Mouse (Mus musculus) liver, adult 2 months (tissue): ENCODE data around the gene Slc44a3. TPM values are rescaled to one million over a fixed set of nuclear protein-coding genes. Genes with fewer than 3 reads are reported as not detected.

Experiments used
- DNase-seq: peaks from one replicate; pipeline ENCODE4 v3.0.0-alpha.2; 2011; ENCODE audit warnings: low read depth, low spot score; ENCODE audit errors: extremely low read depth
- H3K27ac ChIP-seq: fragments of 200-500 bp; replicated peaks from 2 replicates; pipeline ENCODE4 v1.5.1; 2012; ENCODE audit warnings: low read depth, mild to moderate bottlenecking, control low read depth, inconsistent platforms, low read length; ENCODE audit not compliant: insufficient read depth
- H3K27me3 ChIP-seq: fragments of 200-500 bp; 2 replicates; pipeline ENCODE4 v1.6.1; 2012; ENCODE audit warnings: mild to moderate bottlenecking, moderate library complexity, low read length, inconsistent platforms; ENCODE audit not compliant: control insufficient read depth, insufficient read depth
- H3K36me3 ChIP-seq: fragments of 200-500 bp; 2 replicates; pipeline ENCODE4 v1.6.1; 2012; ENCODE audit warnings: low read length, inconsistent platforms; ENCODE audit not compliant: control insufficient read depth, insufficient read depth
- H3K4me1 ChIP-seq: fragments of 200-500 bp; 2 replicates; pipeline ENCODE4 v1.6.1; 2011; ENCODE audit warnings: low read length; ENCODE audit not compliant: control insufficient read depth, insufficient read depth
- H3K4me3 ChIP-seq: fragments of 200-500 bp; 2 replicates; pipeline ENCODE4 v1.5.1; 2011; ENCODE audit warnings: low read depth, mild to moderate bottlenecking, control low read depth, low read length, moderate library complexity; ENCODE audit not compliant: insufficient read depth
- H3K79me2 ChIP-seq: fragments of 200-500 bp; 2 replicates; pipeline ENCODE4 v1.6.1; 2012; ENCODE audit warnings: inconsistent platforms, mild to moderate bottlenecking, low read length, moderate library complexity; ENCODE audit not compliant: control insufficient read depth, insufficient read depth
- H3K9ac ChIP-seq: fragments of 200-500 bp; 2 replicates; pipeline ENCODE4 v1.6.1; 2012; ENCODE audit warnings: low read depth, mild to moderate bottlenecking, control low read depth, inconsistent platforms, low read length
- CTCF ChIP-seq: fragments of 200-500 bp; IDR thresholded peaks from 2 replicates; pipeline ENCODE4 v1.5.1; 2011; ENCODE audit warnings: low read depth, low read length, control low read depth
- POLR2A ChIP-seq: fragments of 200-500 bp; IDR thresholded peaks from 2 replicates; pipeline ENCODE4 v1.6.1; 2011; ENCODE audit warnings: low read length, control low read depth; ENCODE audit not compliant: insufficient read depth; ENCODE audit errors: extremely low read depth
- WGBS: fragments of 180-500 bp; shearing (Covaris S2); methylation state at CpG from one replicate; pipeline ENCODE4 v1.1.7; 2018; 5-methylcytosine and 5-hydroxymethylcytosine counted together
- polyA plus RNA-seq: library from polyadenylated mRNA; depleted of rRNA; stranded (reverse); fragments of >200 nt; gene quantifications from 2 replicates; pipeline ENCODE4 v1.2.3, GENCODE M21; 2012; rRNA removed
- total RNA-seq: library from RNA; depleted of rRNA; stranded (reverse); fragments of >200 nt; gene quantifications from 2 replicates; pipeline ENCODE4 v1.2.3, GENCODE M21; 2014; rRNA removed

Slc44a3 gene
- total and polyA plus RNA-seq, 2 experiments: 4.7 to 6.6 TPM

- Histone ChIP-seq H3K4me1 (no peaks in the 10 kb centered on the region; the same call in 1 of the 2 replicates), H3K27ac (no peak overlapping the region), H3K36me3 (no peaks in the 10 kb centered on the region), H3K4me3 (no peak overlapping the region), H3K9ac (no peak overlapping the region), H3K27me3 (no peaks in the 10 kb centered on the region), H3K79me2 (no peaks in the 10 kb centered on the region)
- no peak for DNase-seq
- 74% methylated on average over 6 of the region's 6 CpGs for WGBS
- TF ChIP-seq POLR2A (no peak), CTCF (no peak)
Measured at GRCm38 (mm10) chr3:121411450-121411849, 120.8 kb downstream of the Slc44a3 start.

Other genes with a start within 250 kb of the Slc44a3 start
- 130 and 150 TPM in 2 replicates for gene Tmem56, start 249.3 kb downstream of the Slc44a3 start, total RNA-seq
- gene Tmem56, start 249.3 kb downstream of the Slc44a3 start, polyA plus RNA-seq: 24.1 and 27.2 TPM in 2 replicates
- 12.6 and 14.3 TPM in 2 replicates for gene Alg14, start 240.6 kb downstream of the Slc44a3 start, total RNA-seq
- gene Alg14, start 240.6 kb downstream of the Slc44a3 start, polyA plus RNA-seq: 23.4 and 24.3 TPM in 2 replicates
- 146 and 163 TPM in 2 replicates for gene Cnn3, start 105.9 kb downstream of the Slc44a3 start, total RNA-seq
- gene Cnn3, start 105.9 kb downstream of the Slc44a3 start, polyA plus RNA-seq: 92.4 and 116 TPM in 2 replicates
- not detected in 2 replicates for gene 4930432M17Rik, start 138.4 kb upstream of the Slc44a3 start, total RNA-seq
- not detected in 2 replicates for gene 4930432M17Rik, start 138.4 kb upstream of the Slc44a3 start, polyA plus RNA-seq
- 5.1 and 6.4 TPM in 2 replicates for gene F3, start 191.1 kb upstream of the Slc44a3 start, total RNA-seq
- 2.3 and 2.7 TPM in 2 replicates for gene F3, start 191.1 kb upstream of the Slc44a3 start, polyA plus RNA-seq